Mouse (Mus musculus): ENCODE data around the gene Fbxw10. TPM values are rescaled to one million over a fixed set of nuclear protein-coding genes. Genes with fewer than 3 reads are reported as not detected.

The Fbxw10 gene
- under 1 TPM; 0.89 to 0.96 TPM for total RNA-seq (2021)

- DNase-seq = no peak
- intact Hi-C loops (cut with DNase I) = loop anchor here (10.0 kb wide), 1 partner anchor 92 kb away; the partner anchor contains the start of gene Gm10428
These were observed at the start of gene Fbxw10 for GRCm38 (mm10) chr11:62846961-62847654. TSS of gene Fbxw10 (plus strand) at chr11:62847069.

GRCm38 (mm10) chr11:62804119-62804518, 42.8 kb upstream of the Fbxw10 start:
- DNase-seq = no peak
- intact Hi-C loops (cut with DNase I) = no loop called here

GRCm38 (mm10) chr11:62807965-62808364, 38.9 kb upstream of the Fbxw10 start:
- intact Hi-C loops (cut with DNase I) = no loop called here
- DNase-seq = no peak

- intact Hi-C loops (cut with DNase I) = no loop called here
These were observed 37.7 kb upstream of the Fbxw10 start for GRCm38 (mm10) chr11:62809201-62809600.

GRCm38 (mm10) chr11:62812268-62812667, 34.6 kb upstream of the Fbxw10 start:
- DNase-seq = no peak
- intact Hi-C loops (cut with DNase I) = no loop called here

More at GRCm38 (mm10) chr11:62809201-62809600, 37.7 kb upstream of the Fbxw10 start:
- DNase-seq = peak; percentile 15

GRCm38 (mm10) chr11:62813497-62813896, 33.4 kb upstream of the Fbxw10 start:
- intact Hi-C loops (cut with DNase I) = no loop called here

GRCm38 (mm10) chr11:62813970-62814624, 32.8 kb upstream of the Fbxw10 start:
- DNase-seq = no peak
- intact Hi-C loops (cut with DNase I) = no loop called here

More at GRCm38 (mm10) chr11:62813497-62813896, 33.4 kb upstream of the Fbxw10 start:
- DNase-seq = no peak

- intact Hi-C loops (cut with DNase I) = no loop called here
These were observed 32.2 kb upstream of the Fbxw10 start for GRCm38 (mm10) chr11:62814625-62815024.

GRCm38 (mm10) chr11:62815438-62815837, 31.4 kb upstream of the Fbxw10 start:
- no peak for DNase-seq
- intact Hi-C loops (cut with DNase I) = no loop called here

More at GRCm38 (mm10) chr11:62814625-62815024, 32.2 kb upstream of the Fbxw10 start:
- no peak for DNase-seq

GRCm38 (mm10) chr11:62816591-62816990, 30.3 kb upstream of the Fbxw10 start:
- intact Hi-C loops (cut with DNase I) = no loop called here
- no peak for DNase-seq

GRCm38 (mm10) chr11:62819059-62819686, 27.7 kb upstream of the Fbxw10 start:
- intact Hi-C loops (cut with DNase I) = no loop called here
- DNase-seq = no peak

- intact Hi-C loops (cut with DNase I) = no loop called here
- peak; percentile 80 for DNase-seq
These were observed 26.8 kb upstream of the Fbxw10 start, which contains the start of gene Trim16 for GRCm38 (mm10) chr11:62820059-62820541. TSS of gene Trim16 (plus strand) at chr11:62820231.

GRCm38 (mm10) chr11:62820661-62821437, 26.0 kb upstream of the Fbxw10 start:
- intact Hi-C loops (cut with DNase I) = no loop called here
- peak; percentile 12 for DNase-seq

- intact Hi-C loops (cut with DNase I) = no loop called here
These were observed 25.0 kb upstream of the Fbxw10 start for GRCm38 (mm10) chr11:62821893-62822292.

GRCm38 (mm10) chr11:62824211-62824610, 22.7 kb upstream of the Fbxw10 start:
- intact Hi-C loops (cut with DNase I) = no loop called here
- DNase-seq = no peak

More at GRCm38 (mm10) chr11:62821893-62822292, 25.0 kb upstream of the Fbxw10 start:
- DNase-seq = no peak

- DNase-seq = no peak
- intact Hi-C loops (cut with DNase I) = no loop called here
These were observed 21.4 kb upstream of the Fbxw10 start for GRCm38 (mm10) chr11:62825222-62826105.

GRCm38 (mm10) chr11:62826106-62826733, 20.6 kb upstream of the Fbxw10 start:
- intact Hi-C loops (cut with DNase I) = no loop called here

GRCm38 (mm10) chr11:62827135-62827534, 19.7 kb upstream of the Fbxw10 start:
- DNase-seq = no peak
- intact Hi-C loops (cut with DNase I) = no loop called here

More at GRCm38 (mm10) chr11:62826106-62826733, 20.6 kb upstream of the Fbxw10 start:
- DNase-seq = no peak

GRCm38 (mm10) chr11:62827911-62828310, 19.0 kb upstream of the Fbxw10 start:
- intact Hi-C loops (cut with DNase I) = no loop called here
- DNase-seq = no peak
